Mouse (Mus musculus): Measurements from ENCODE around the gene Axin2.

The Axin2 gene

GRCm38 (mm10) chr11:108902303-108902702, 17.8 kb upstream of the Axin2 start:
- DNase-seq (ENCODE audit: low spot score): no peak

GRCm38 (mm10) chr11:108906590-108907254, 13.4 kb upstream of the Axin2 start:
- DNase-seq (ENCODE audit: low spot score): no peak

GRCm38 (mm10) chr11:108909396-108910195, 10.6 kb upstream of the Axin2 start:
- DNase-seq (ENCODE audit: low spot score): peak; percentile 45

GRCm38 (mm10) chr11:108910328-108910886, 9.7 kb upstream of the Axin2 start:
- peak; percentile 36 for DNase-seq (ENCODE audit: low spot score)

GRCm38 (mm10) chr11:108910903-108911302, 9.2 kb upstream of the Axin2 start:
- DNase-seq (ENCODE audit: low spot score): peak; percentile 36

DNA sequence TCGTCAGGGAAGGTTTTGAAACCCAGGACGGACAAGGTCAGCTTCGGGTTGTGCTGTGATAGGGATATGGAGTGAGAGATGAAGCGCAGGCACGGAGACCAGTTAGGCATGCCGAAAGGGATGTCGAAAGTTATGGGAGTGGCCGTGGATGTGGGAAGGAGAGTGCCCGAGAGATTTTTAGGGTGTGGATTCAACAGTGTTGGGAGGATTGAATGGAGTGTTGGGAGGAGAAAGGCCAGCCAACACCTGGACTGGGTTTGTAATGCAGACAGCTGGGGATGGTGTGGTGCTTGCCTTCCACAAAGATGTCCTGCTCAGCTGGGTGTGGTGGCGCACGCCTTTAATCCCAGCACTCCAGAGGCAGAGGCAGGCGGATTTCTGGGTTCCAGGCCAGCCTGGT, 8.0 kb upstream of the Axin2 start:
- no peak for DNase-seq (ENCODE audit: low spot score)

DNA sequence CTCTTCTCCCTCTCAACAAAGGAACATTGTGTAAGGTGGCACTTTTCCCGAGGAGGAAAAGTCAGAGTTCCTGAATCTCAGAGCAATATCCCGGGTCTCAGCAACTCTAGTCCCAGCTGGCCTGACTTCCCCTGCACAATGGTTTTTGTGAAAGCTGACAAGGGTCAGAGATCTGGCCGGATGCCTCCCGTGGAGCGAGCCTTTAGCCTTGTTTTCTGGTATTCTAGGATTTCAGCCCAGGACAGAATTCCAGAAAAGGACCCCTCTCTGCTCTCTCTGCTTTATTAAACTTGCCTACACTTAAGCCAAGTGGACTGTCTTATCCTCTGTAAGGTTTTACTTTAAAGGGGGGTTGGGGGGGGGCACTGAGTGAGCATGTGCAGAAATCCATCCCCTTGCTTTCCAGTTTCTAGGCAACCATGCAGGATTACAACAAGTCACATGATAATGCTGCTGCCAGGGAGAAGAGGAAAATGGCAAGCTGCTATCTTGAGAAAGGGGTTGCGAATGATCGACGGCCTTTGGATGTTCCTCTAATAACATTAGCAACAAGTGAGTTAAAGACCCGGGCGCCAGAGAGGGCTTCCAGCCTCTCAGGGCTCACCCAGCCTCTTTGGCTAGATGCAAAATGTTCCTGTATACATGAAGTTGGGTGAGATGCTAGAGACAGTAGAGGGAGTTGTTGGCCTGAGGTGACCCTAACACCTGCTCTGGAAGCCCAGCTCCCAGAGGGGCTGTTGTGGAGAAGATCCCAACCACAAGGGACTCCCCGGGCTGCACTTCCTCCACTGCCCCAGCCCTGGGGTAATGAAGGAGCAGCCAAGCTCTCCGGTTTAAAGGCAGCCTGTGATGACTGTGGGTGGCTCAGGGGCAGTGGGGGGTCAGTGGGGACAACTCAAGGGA, 2.5 kb upstream of the Axin2 start:
- peak; percentile 74 for DNase-seq (ENCODE audit: low spot score)

GRCm38 (mm10) chr11:108920636-108921505, 722 bp downstream of the Axin2 start:
- peak; percentile 93 for DNase-seq (ENCODE audit: low spot score)

- peak; percentile 70 for DNase-seq (ENCODE audit: low spot score)
Measured at GRCm38 (mm10) chr11:108921506-108922455, 1.6 kb downstream of the Axin2 start.

GRCm38 (mm10) chr11:108922511-108923187, 2.5 kb downstream of the Axin2 start:
- peak; percentile 87 for DNase-seq (ENCODE audit: low spot score)

DNA sequence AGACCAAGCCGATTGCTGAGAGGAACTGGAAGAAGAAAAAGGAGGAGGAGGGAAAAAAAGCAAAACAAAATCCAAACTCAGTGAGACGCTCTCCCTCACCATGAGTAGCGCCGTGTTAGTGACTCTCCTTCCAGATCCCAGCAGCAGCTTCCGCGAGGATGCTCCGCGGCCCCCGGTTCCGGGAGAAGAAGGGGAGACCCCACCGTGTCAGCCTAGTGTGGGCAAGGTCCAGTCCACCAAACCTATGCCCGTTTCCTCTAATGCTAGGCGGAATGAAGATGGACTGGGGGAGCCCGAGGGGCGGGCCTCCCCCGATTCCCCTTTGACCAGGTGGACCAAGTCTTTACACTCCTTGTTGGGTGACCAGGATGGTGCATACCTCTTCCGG, 3.0 kb downstream of the Axin2 start:
- DNase-seq (ENCODE audit: low spot score): no peak

DNA sequence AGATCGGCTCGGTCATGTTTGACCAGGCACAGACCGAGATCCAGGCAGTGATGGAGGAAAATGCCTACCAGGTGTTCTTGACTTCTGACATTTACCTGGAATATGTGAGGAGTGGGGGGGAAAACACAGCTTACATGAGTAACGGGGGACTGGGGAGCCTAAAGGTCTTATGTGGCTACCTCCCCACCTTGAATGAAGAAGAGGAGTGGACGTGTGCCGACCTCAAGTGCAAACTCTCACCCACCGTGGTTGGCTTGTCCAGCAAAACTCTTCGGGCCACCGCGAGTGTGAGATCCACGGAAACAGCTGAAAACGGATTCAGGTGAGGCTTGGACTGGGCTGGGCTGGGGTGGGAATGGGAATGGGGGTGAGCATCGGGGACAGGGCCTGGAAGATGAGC, 3.6 kb downstream of the Axin2 start:
- DNase-seq (ENCODE audit: low spot score): no peak

- DNase-seq (ENCODE audit: low spot score): no peak
Measured at GRCm38 (mm10) chr11:108924346-108924745, 4.2 kb downstream of the Axin2 start.

- DNase-seq (ENCODE audit: low spot score): peak; percentile 97
Measured at GRCm38 (mm10) chr11:108925202-108925601, 5.1 kb downstream of the Axin2 start.

- no peak for DNase-seq (ENCODE audit: low spot score)
Measured at GRCm38 (mm10) chr11:108925826-108926225, 5.7 kb downstream of the Axin2 start.

GRCm38 (mm10) chr11:108926345-108927092, 6.4 kb downstream of the Axin2 start:
- no peak for DNase-seq (ENCODE audit: low spot score)

GRCm38 (mm10) chr11:108927093-108927444, 6.9 kb downstream of the Axin2 start:
- no peak for DNase-seq (ENCODE audit: low spot score)

GRCm38 (mm10) chr11:108928096-108928495, 7.9 kb downstream of the Axin2 start:
- no peak for DNase-seq (ENCODE audit: low spot score)

GRCm38 (mm10) chr11:108928752-108929151, 8.6 kb downstream of the Axin2 start:
- peak; percentile 72 for DNase-seq (ENCODE audit: low spot score)
